Mouse (Mus musculus): Measurements from ENCODE around the gene Tmem40. TPM values are rescaled to one million over a fixed set of nuclear protein-coding genes. Genes with fewer than 3 reads are reported as not detected.

Gene Tmem40
- total and polyA plus RNA-seq, 3 experiments, result 13.8 to 16.4 TPM; not detected in 1

GRCm38 (mm10) chr6:115717715-115718558 lies 44.3 kb downstream of the Tmem40 start:
- Histone ChIP-seq H3K27me3 (ENCODE audit: control insufficient read depth in 1 of 2, insufficient read depth in 2 of 2, low read length in 2 of 2) (peaks cover 0 to 2% of the 10 kb centered on the region in 2 experiments; a peak in 1 of 4 replicates), H3K36me3 (ENCODE audit: control insufficient read depth in 1 of 2, insufficient read depth in 2 of 2, low read length in 2 of 2) (no peaks in the 10 kb centered on the region), H3K9ac (ENCODE audit: control insufficient read depth, low read depth, low read length, poor library complexity, severe bottlenecking) (no peak overlapping the region), H3K9me3 (replicated peaks; ENCODE audit: insufficient read depth, low read length) (no peaks in the 10 kb centered on the region), H3K79me2 (ENCODE audit: control insufficient read depth, insufficient read depth, low read length, poor library complexity) (no peaks in the 10 kb centered on the region), H3K4me3 (ENCODE audit: control insufficient read depth in 1 of 2, insufficient read depth in 1 of 2, low read depth in 2 of 2, low read length in 2 of 2) (no peak overlapping the region), H3K4me1 (ENCODE audit: control insufficient read depth in 1 of 2, insufficient read depth in 2 of 2, low read length in 2 of 2) (no peaks in the 10 kb centered on the region), H3K27ac (ENCODE audit: control insufficient read depth, low read depth, low read length) (no peak overlapping the region)
- DNase-seq (ENCODE audit: low read depth, low spot score), result peak; percentile 37
- TF ChIP-seq GATA1 (IDR thresholded peaks at IDR 0.05; ENCODE audit: low read depth, low read length), result no peak
- TF ChIP-seq CTCF (IDR thresholded peaks at IDR 0.05 in 2 of 3, conservative IDR thresholded peaks at IDR 0.05 in 1 of 3; ENCODE audit: control insufficient read depth in 1 of 3, insufficient read depth in 1 of 3, low read depth in 2 of 3, low read length in 3 of 3, poor library complexity in 1 of 3, severe bottlenecking in 1 of 3), result peak in 1 of 3 experiments; percentile 3; a peak in 1 of 6 replicates

GRCm38 (mm10) chr6:115717101-115717652 lies 45.0 kb downstream of the Tmem40 start:
- H3K79me2 ChIP-seq (ENCODE audit: control insufficient read depth, insufficient read depth, low read length, poor library complexity), result no peaks in the 10 kb centered on the region
- no peak overlapping the region for H3K27ac ChIP-seq (ENCODE audit: control insufficient read depth, low read depth, low read length)
- H3K36me3 ChIP-seq (ENCODE audit: control insufficient read depth in 1 of 2, insufficient read depth in 2 of 2, low read length in 2 of 2), result no peaks in the 10 kb centered on the region
- H3K4me3 ChIP-seq (ENCODE audit: control insufficient read depth in 1 of 2, insufficient read depth in 1 of 2, low read depth in 2 of 2, low read length in 2 of 2), result no peak overlapping the region
- no peaks in the 10 kb centered on the region; a peak in 1 of 4 replicates for H3K27me3 ChIP-seq (ENCODE audit: control insufficient read depth in 1 of 2, insufficient read depth in 2 of 2, low read length in 2 of 2)
- no peak for TF ChIP-seq ZNF384 (IDR thresholded peaks at IDR 0.05; ENCODE audit: low read depth, low read length)
- no peak for TF ChIP-seq TAL1 (IDR thresholded peaks at IDR 0.05; ENCODE audit: low read length)
- no peak for TF ChIP-seq MYC (IDR thresholded peaks at IDR 0.05; ENCODE audit: low read depth, low read length)
- no peak for TF ChIP-seq GATA1 (IDR thresholded peaks at IDR 0.05; ENCODE audit: low read depth, low read length)
- H3K9ac ChIP-seq (ENCODE audit: control insufficient read depth, low read depth, low read length, poor library complexity, severe bottlenecking), result no peak overlapping the region
- DNase-seq (ENCODE audit: low read depth, low spot score), result no peak
- no peaks in the 10 kb centered on the region for H3K4me1 ChIP-seq (ENCODE audit: control insufficient read depth in 1 of 2, insufficient read depth in 2 of 2, low read length in 2 of 2)
- no peaks in the 10 kb centered on the region for H3K9me3 ChIP-seq (replicated peaks; ENCODE audit: insufficient read depth, low read length)

GRCm38 (mm10) chr6:115711261-115711660 lies 50.9 kb downstream of the Tmem40 start:
- Histone ChIP-seq H3K9me3 (replicated peaks; ENCODE audit: insufficient read depth, low read length) (no peaks in the 10 kb centered on the region), H3K79me2 (ENCODE audit: control insufficient read depth, insufficient read depth, low read length, poor library complexity) (no peaks in the 10 kb centered on the region), H3K36me3 (ENCODE audit: control insufficient read depth in 1 of 2, insufficient read depth in 2 of 2, low read length in 2 of 2) (no peaks in the 10 kb centered on the region), H3K27me3 (ENCODE audit: control insufficient read depth in 1 of 2, insufficient read depth in 2 of 2, low read length in 2 of 2) (peaks cover 0 to 2% of the 10 kb centered on the region in 2 experiments; a peak in 1 of 4 replicates), H3K4me1 (ENCODE audit: control insufficient read depth in 1 of 2, insufficient read depth in 2 of 2, low read length in 2 of 2) (no peaks in the 10 kb centered on the region), H3K27ac (ENCODE audit: control insufficient read depth, low read depth, low read length) (no peak overlapping the region), H3K4me3 (ENCODE audit: control insufficient read depth in 1 of 2, insufficient read depth in 1 of 2, low read depth in 2 of 2, low read length in 2 of 2) (no peak overlapping the region), H3K9ac (ENCODE audit: control insufficient read depth, low read depth, low read length, poor library complexity, severe bottlenecking) (no peak overlapping the region)
- TF ChIP-seq CHD2 (IDR thresholded peaks at IDR 0.05; ENCODE audit: low read length) (no peak), CTCF (IDR thresholded peaks at IDR 0.05 in 2 of 3, conservative IDR thresholded peaks at IDR 0.05 in 1 of 3; ENCODE audit: control insufficient read depth in 1 of 3, insufficient read depth in 1 of 3, low read depth in 2 of 3, low read length in 3 of 3, poor library complexity in 1 of 3, severe bottlenecking in 1 of 3) (no peak), RAD21 (IDR thresholded peaks at IDR 0.05; ENCODE audit: low read depth, low read length) (no peak), POLR2AphosphoS5 (IDR thresholded peaks at IDR 0.05; ENCODE audit: borderline replicate concordance, low read depth, low read length) (no peak), SIN3A (IDR thresholded peaks at IDR 0.05; ENCODE audit: low read length) (no peak), UBTF (IDR thresholded peaks at IDR 0.05; ENCODE audit: borderline replicate concordance, insufficient read depth, low read depth, low read length) (no peak), NELFE (IDR thresholded peaks at IDR 0.05; ENCODE audit: low read depth, low read length) (no peak), ZKSCAN1 (IDR thresholded peaks at IDR 0.05; ENCODE audit: low read depth, low read length) (no peak), MAFK (IDR thresholded peaks at IDR 0.05; ENCODE audit: borderline replicate concordance, low read depth, low read length) (no peak), HCFC1 (IDR thresholded peaks at IDR 0.05; ENCODE audit: low read depth, low read length) (no peak), TAL1 (IDR thresholded peaks at IDR 0.05; ENCODE audit: low read length) (no peak), MEF2A (IDR thresholded peaks at IDR 0.05; ENCODE audit: extremely low read depth, insufficient replicate concordance, low read depth, low read length, poor library complexity, severe bottlenecking) (no peak)
- DNase-seq (ENCODE audit: low read depth, low spot score), result no peak
